Mouse (Mus musculus) layer of hippocampus, adult 8-10 months (tissue): ENCODE results near the gene Muc13. TPM values are rescaled to one million over a fixed set of nuclear protein-coding genes. Genes with fewer than 3 reads are reported as not detected.

Experiments used
- DNase-seq, 2 experiments: peaks; one replicate each; pipeline ENCODE4 v3.0.0; 2022; ENCODE audit warnings: low spot score in 2 of 2
- total RNA-seq, 4 experiments: library from RNA; stranded (reverse); gene quantifications; 2 replicates each; pipeline ENCODE4 v1.2.4; 2022

Muc13 gene
- total RNA-seq, 4 experiments from 2014 or later = not detected

- DNase-seq = no peak
These were observed 24.0 kb upstream of the Muc13 start for GRCm38 (mm10) chr16:33769848-33770247.

DNA sequence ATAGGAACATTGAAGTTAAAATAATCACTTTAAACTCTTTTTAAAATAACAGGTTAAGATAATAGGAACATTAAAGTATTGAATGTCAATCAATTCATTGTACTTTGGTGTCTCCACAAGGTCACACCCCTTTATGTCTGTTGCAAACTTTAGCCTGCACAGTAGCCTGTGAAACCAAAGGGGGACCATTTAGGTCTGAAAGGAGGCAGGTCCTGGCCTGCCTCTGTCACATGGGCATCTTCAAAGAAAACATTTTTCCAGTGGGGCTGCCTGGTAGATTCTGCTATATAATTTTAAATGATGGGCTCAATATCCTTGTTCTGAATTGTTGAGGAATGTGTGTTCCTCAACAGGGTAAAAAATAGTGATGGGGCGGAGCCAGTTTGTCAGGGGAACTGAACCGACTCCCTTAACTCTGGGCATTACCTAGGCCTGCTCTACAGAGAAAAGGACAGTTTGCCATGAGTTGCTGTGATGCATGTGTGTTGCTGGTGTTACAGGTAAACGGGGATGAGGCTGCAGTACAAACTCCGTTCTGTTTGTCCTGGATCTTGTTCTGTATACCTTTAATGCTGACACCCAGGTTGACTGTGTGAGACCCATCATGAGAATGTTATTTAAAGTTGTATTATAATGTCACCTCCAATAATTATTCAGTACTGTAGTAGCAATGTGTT is 22.9 kb upstream of the Muc13 start:
- DNase-seq = no peak

GRCm38 (mm10) chr16:33772809-33773208 is 21.0 kb upstream of the Muc13 start:
- DNase-seq = no peak

GRCm38 (mm10) chr16:33774972-33775371 is 18.9 kb upstream of the Muc13 start:
- DNase-seq = no peak

DNA sequence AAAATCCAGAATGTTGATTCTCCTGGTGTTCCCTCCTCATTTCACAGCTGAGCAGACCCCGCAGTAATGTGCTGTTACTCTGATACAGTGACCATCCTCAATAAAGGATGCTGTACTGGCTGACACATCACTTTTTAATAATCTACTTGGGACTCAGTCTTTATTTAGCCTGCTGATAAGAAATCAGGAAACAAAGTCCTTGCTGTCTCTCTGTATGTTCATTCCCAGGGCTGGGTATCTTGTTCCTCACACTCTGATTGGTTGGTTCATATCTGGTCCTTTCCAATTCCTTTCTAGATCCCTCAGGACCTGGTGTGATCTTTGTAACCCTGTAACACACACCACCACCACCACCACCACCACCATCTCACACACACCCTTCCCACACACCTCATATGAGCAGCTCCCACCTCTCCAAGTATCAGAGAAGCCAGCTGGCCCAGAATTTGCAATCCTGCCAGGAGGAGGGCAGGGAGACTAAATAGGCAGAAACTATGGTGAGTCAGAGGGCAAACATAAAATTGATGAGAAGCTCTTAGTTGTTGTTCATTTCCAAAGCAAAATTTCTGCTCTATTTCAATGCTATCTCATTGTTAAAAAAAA is 18.0 kb upstream of the Muc13 start:
- DNase-seq = no peak

- no peak for DNase-seq
These were observed 16.9 kb upstream of the Muc13 start for GRCm38 (mm10) chr16:33776766-33777529.

- DNase-seq = no peak
These were observed 16.2 kb upstream of the Muc13 start for GRCm38 (mm10) chr16:33777607-33778006.

GRCm38 (mm10) chr16:33781789-33782728 is 11.8 kb upstream of the Muc13 start:
- DNase-seq = no peak

GRCm38 (mm10) chr16:33782729-33783091 is 11.1 kb upstream of the Muc13 start:
- no peak for DNase-seq

DNA sequence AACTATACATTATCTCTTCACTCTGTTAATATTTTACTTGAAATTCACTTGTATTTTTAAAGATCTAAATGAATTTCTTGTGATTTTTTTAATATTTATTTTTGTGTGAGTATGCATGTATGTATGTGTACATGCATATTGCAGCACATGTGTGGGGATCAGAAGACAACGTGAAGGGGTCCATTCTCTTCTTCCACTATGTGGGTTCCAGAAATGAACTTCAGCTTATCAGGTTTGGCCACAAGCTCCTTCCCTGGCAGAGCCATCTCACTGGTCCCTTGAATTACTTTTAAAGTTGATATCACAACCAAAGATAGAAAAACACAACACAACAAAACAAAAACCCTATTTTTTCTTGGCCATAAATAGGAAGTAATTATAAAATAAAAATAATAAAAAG is 9.3 kb upstream of the Muc13 start:
- no peak for DNase-seq

GRCm38 (mm10) chr16:33785092-33785704 is 8.6 kb upstream of the Muc13 start:
- no peak for DNase-seq

GRCm38 (mm10) chr16:33786657-33787390 is 7.0 kb upstream of the Muc13 start:
- no peak for DNase-seq

DNA sequence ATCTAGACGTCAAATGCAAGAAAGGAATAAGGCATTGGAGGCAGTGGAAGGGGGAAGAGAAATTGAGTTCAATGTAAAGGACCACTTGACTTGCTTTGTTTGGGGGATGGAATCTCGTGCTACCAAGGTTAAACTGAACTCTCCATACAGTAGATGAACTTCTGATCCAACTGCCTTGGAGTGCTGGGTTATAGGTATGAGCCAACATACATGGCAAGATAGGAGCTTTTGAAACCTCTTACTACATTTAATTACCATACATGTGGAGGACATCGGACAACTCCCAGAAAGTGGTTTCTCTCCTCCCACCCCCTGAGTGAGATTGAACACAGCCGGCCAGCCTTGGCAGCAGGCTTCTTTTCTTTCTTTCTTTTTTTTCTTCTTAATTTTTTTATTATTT is 1.3 kb downstream of the Muc13 start:
- DNase-seq = no peak

- DNase-seq = no peak
These were observed 2.0 kb downstream of the Muc13 start for GRCm38 (mm10) chr16:33795887-33796286.

DNA sequence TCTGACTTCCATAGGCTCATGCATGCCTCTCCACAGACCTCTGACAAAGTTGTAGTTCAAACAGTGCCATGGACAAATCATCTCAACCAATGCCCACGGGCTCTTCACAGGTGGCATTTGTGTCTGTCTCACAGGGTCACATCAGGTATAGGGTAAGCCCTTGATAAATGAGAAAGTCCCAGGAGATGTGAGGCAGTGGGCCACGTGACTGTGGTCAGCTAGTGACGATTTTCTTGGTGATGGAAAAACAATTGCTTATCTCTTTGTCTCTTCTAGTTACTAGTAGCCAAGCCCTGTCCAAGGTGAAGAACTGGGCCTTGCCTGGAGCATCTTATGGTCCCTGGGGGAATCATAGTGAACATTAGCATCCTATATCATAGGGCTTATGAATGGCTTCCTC is 2.9 kb downstream of the Muc13 start:
- DNase-seq = no peak

DNA sequence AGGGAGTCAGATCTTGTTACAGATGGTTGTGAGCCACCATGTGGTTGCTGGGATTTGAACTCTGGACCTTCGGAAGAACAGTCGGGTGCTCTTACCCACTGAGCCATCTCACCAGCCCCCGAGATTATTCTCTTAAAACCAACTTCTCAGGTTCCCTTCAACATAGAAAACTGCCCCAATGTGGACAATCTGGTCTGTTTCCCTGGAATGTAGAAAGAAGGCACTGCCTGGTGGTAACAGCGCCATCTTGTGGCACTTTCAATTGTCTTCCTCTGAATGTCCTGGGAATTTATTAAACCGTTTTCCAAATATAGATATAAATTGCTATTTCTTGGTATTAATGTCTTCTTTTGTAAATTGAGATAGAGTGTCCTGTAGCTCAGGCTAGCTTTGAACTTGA is 4.0 kb downstream of the Muc13 start:
- DNase-seq = peak in 1 of 2 experiments; percentile 66

DNA sequence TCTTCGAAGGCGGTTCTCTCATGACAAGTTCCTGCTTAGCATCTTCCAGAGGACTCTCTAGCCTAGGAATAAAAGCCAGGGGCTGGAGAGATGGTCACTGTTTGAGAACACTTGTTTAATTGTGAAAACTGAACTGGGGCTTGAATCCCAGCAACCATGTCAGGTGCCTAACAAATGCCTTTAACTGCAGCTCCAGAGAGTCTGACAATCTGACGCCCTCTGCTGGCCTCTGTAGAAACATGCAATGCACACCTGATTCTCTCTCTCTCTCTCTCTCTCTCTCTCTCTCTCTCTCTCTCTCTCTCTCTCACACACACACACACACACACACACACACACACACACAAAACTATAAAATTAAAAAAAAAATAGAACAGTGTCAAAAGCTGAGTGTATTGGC is 16.2 kb downstream of the Muc13 start:
- DNase-seq = no peak

DNA sequence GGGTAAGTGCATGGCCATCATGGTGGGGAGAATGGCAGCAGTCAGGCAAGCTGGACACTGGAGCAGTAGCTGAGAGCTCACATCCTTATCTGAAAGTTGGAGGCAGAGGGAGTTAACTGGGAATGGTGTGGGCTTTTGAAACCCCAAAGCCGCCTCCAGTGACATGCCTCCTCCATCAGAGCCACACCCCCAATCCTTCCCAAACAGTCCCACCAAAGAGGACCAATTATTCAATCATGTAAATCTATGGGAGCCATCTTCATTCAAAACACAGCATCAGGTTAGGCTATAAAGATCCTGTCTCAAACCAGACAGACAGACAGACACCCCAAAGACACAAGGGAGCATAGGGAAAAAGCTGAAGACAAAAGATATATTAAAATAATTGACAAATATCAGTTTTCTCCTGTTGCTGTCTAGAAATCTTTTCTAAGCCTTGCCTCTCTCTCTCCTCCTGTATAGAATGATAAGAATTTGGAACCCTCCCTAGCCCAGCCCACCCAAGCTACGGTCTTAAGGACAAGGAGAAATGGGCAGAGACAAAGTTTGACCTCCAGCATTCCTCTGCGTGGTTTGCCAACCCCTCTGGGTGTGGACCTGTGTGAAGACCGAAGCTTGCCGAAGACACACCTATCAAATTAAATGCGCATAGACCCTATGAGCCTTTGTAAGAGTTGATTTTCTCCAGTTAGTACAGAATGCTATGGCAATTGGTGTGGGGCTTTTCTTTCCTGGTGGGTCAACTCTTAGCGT is 24.8 kb downstream of the Muc13 start:
- DNase-seq = no peak

- peak; percentile 66 to 89 for DNase-seq
These were observed 26.7 kb downstream of the Muc13 start for GRCm38 (mm10) chr16:33820269-33821178.
